Mouse (Mus musculus) layer of hippocampus, adult 18-20 months (tissue): Measurements from ENCODE around the gene Olfr556. TPM values are rescaled to one million over a fixed set of nuclear protein-coding genes. Genes with fewer than 3 reads are reported as not detected.
"Not testable (repeated sequence)": the region's sequence is repeated elsewhere in the genome, so short reads cannot be mapped to it uniquely, and the experiment has no call there.

Experiments used
- DNase-seq, 2 experiments: peaks; one replicate each; pipeline ENCODE4 v3.0.0; 2022; ENCODE audit warnings: low spot score in 2 of 2
- long read RNA-seq: library from polyadenylated mRNA; stranded (forward); transcript quantifications from one replicate; pipeline ENCODE4 v2.0.0, GENCODE M21; 2021
- total RNA-seq, 2 experiments: library from RNA; stranded (reverse); gene quantifications; 2 replicates each; pipeline ENCODE4 v1.2.3; 2021

Gene Olfr556
- not detected for total RNA-seq
- long read RNA-seq: 0 reads

GRCm38 (mm10) chr7:102664599-102664998, at the start of gene Olfr556:
TSS of gene Olfr556 (plus strand) at chr7:102664899.
- DNase-seq: no peak

GRCm38 (mm10) chr7:102618118-102618517, 46.6 kb upstream of the Olfr556 start, which contains the start of gene Olfr553:
TSS of gene Olfr553 (minus strand) at chr7:102618218.
- no peak for DNase-seq

GRCm38 (mm10) chr7:102619608-102620007, 45.1 kb upstream of the Olfr556 start:
- no peak for DNase-seq

GRCm38 (mm10) chr7:102620368-102620767, 44.3 kb upstream of the Olfr556 start:
- not testable (repeated sequence) for DNase-seq

- DNase-seq: peak in 1 of 2 experiments; percentile 63
Observed at GRCm38 (mm10) chr7:102636665-102637064, 28.0 kb upstream of the Olfr556 start.

GRCm38 (mm10) chr7:102638132-102638531, 26.6 kb upstream of the Olfr556 start, which contains the start of gene Olfr554:
TSS of gene Olfr554 (plus strand) at chr7:102638432.
- no peak for DNase-seq

GRCm38 (mm10) chr7:102644945-102645344, 19.8 kb upstream of the Olfr556 start:
- DNase-seq: not testable (repeated sequence)

GRCm38 (mm10) chr7:102658523-102658922, 6.2 kb upstream of the Olfr556 start, which contains the start of gene Olfr555:
TSS of gene Olfr555 (plus strand) at chr7:102658823.
- no peak for DNase-seq

- DNase-seq: peak in 1 of 2 experiments; percentile 21
Observed at GRCm38 (mm10) chr7:102665378-102665777, 679 bp downstream of the Olfr556 start.

GRCm38 (mm10) chr7:102676225-102676624, 11.5 kb downstream of the Olfr556 start:
- no peak for DNase-seq

- peak in 1 of 2 experiments; percentile 3 for DNase-seq
Observed at GRCm38 (mm10) chr7:102681916-102682315, 17.2 kb downstream of the Olfr556 start.

- DNase-seq: peak; percentile 83 to 92
Observed at GRCm38 (mm10) chr7:102686944-102687501, 22.3 kb downstream of the Olfr556 start, which contains the start of gene Trim68. TSS of gene Trim68 (minus strand) at chr7:102687327.

- peak in 1 of 2 experiments; percentile 26 for DNase-seq
Observed at GRCm38 (mm10) chr7:102695358-102696125, 30.8 kb downstream of the Olfr556 start, which contains the start of gene Olfr557. TSS of gene Olfr557 (plus strand) at chr7:102695910.

GRCm38 (mm10) chr7:102698461-102698860, 33.8 kb downstream of the Olfr556 start:
- DNase-seq: no peak

- DNase-seq: no peak
Observed at GRCm38 (mm10) chr7:102701915-102702314, 37.2 kb downstream of the Olfr556 start, which contains the start of gene Olfr558. TSS of gene Olfr558 (plus strand) at chr7:102702215.

- DNase-seq: no peak
Observed at GRCm38 (mm10) chr7:102718970-102719369, 54.3 kb downstream of the Olfr556 start, which contains the start of gene Olfr33. TSS of gene Olfr33 (minus strand) at chr7:102719070.

Other genes with a start within 250 kb of the Olfr556 start
- 10 to 100 TPM in 1 of 2 experiments, 1 to 10 TPM in 1; 9.4 to 11.4 TPM for gene Rrm1, start 223.2 kb upstream of the Olfr556 start, total RNA-seq
- gene Olfr543, start 183.2 kb upstream of the Olfr556 start, total RNA-seq: not detected
- gene Olfr544, start 176.6 kb upstream of the Olfr556 start, total RNA-seq: not detected
- gene Olfr545, start 165.3 kb upstream of the Olfr556 start, total RNA-seq: not detected
- gene Olfr547, start 130.2 kb upstream of the Olfr556 start, total RNA-seq: not detected
- gene Olfr548-ps1, start 124.0 kb upstream of the Olfr556 start, total RNA-seq: not detected
- gene Olfr549, start 115.0 kb upstream of the Olfr556 start, total RNA-seq: not detected
- 1 to 10 TPM; 3.3 to 4.0 TPM for gene Trim21, start 99.4 kb upstream of the Olfr556 start, total RNA-seq
- gene Olfr550, start 93.5 kb upstream of the Olfr556 start, total RNA-seq: 1 to 10 TPM; 2.4 to 2.8 TPM
- not detected for gene Olfr551, start 73.0 kb upstream of the Olfr556 start, total RNA-seq
- under 1 TPM; 0.07 to 0.08 TPM for gene Olfr552, start 67.1 kb upstream of the Olfr556 start, total RNA-seq
- gene Olfr553, start 46.7 kb upstream of the Olfr556 start, total RNA-seq: not detected
- gene Olfr554, start 26.5 kb upstream of the Olfr556 start, total RNA-seq: under 1 TPM in 1 of 2 experiments, not detected in 1; 0.23 TPM
- gene Olfr555, start 6.1 kb upstream of the Olfr556 start, total RNA-seq: not detected
- 1 to 10 TPM; 5.2 to 6.4 TPM for gene Trim68, start 22.4 kb downstream of the Olfr556 start, total RNA-seq
- under 1 TPM in 1 of 2 experiments, not detected in 1; 0.20 TPM for gene Olfr557, start 31.0 kb downstream of the Olfr556 start, total RNA-seq
- under 1 TPM; 0.30 to 0.32 TPM for gene Olfr558, start 37.3 kb downstream of the Olfr556 start, total RNA-seq
- not detected for gene Olfr33, start 54.2 kb downstream of the Olfr556 start, total RNA-seq
- gene Olfr559, start 62.6 kb downstream of the Olfr556 start, total RNA-seq: not detected
- gene Olfr560, start 94.5 kb downstream of the Olfr556 start, total RNA-seq: not detected
- gene Olfr78, start 94.6 kb downstream of the Olfr556 start, total RNA-seq: under 1 TPM; 0.10 to 0.12 TPM
- gene Olfr561, start 106.3 kb downstream of the Olfr556 start, total RNA-seq: under 1 TPM in 1 of 2 experiments, not detected in 1; 0.13 TPM
- gene Olfr564, start 138.6 kb downstream of the Olfr556 start, total RNA-seq: not detected
- gene Olfr566, start 193.9 kb downstream of the Olfr556 start, total RNA-seq: not detected
- not detected for gene Olfr568, start 212.2 kb downstream of the Olfr556 start, total RNA-seq
- not detected for gene Olfr569, start 226.0 kb downstream of the Olfr556 start, total RNA-seq
- not detected for gene Olfr570, start 229.7 kb downstream of the Olfr556 start, total RNA-seq